Mouse (Mus musculus) layer of hippocampus, adult 9-11 months (tissue): ENCODE results near the gene Akap2.
A peak's percentile ranks its signal among the peaks of the same experiment; 100 is the strongest.

ENCODE experiments used
- DNase-seq: peaks from one replicate; pipeline ENCODE4 v3.0.0; 2022

Akap2 gene

GRCm38 (mm10) chr4:57717354-57717753 is at the start of gene Akap2:
TSS of gene Akap2 (plus strand) at chr4:57717657.
- DNase-seq = no peak

- DNase-seq = no peak
These were observed 46.5 kb upstream of the Akap2 start for GRCm38 (mm10) chr4:57670813-57671469.

- DNase-seq = no peak
These were observed 44.9 kb upstream of the Akap2 start for GRCm38 (mm10) chr4:57672541-57672940.

GRCm38 (mm10) chr4:57672996-57673906 is 44.2 kb upstream of the Akap2 start:
- DNase-seq = peak; percentile 74

- no peak for DNase-seq
These were observed 43.1 kb upstream of the Akap2 start for GRCm38 (mm10) chr4:57674351-57674750.

GRCm38 (mm10) chr4:57675387-57675786 is 42.1 kb upstream of the Akap2 start:
- DNase-seq = no peak

GRCm38 (mm10) chr4:57677916-57678315 is 39.5 kb upstream of the Akap2 start:
- DNase-seq = no peak

GRCm38 (mm10) chr4:57678991-57679457 is 38.4 kb upstream of the Akap2 start:
- DNase-seq = no peak

- DNase-seq = no peak
These were observed 37.3 kb upstream of the Akap2 start for GRCm38 (mm10) chr4:57680186-57680585.

GRCm38 (mm10) chr4:57681511-57681910 is 35.9 kb upstream of the Akap2 start:
- DNase-seq = no peak

GRCm38 (mm10) chr4:57682341-57682740 is 35.1 kb upstream of the Akap2 start:
- no peak for DNase-seq

GRCm38 (mm10) chr4:57682944-57683343 is 34.5 kb upstream of the Akap2 start:
- DNase-seq = peak; percentile 25

- DNase-seq = no peak
These were observed 32.7 kb upstream of the Akap2 start for GRCm38 (mm10) chr4:57684676-57685215.

- DNase-seq = no peak
These were observed 30.7 kb upstream of the Akap2 start for GRCm38 (mm10) chr4:57686736-57687135.

- DNase-seq = no peak
These were observed 29.9 kb upstream of the Akap2 start for GRCm38 (mm10) chr4:57687583-57687982.

GRCm38 (mm10) chr4:57688131-57688530 is 29.3 kb upstream of the Akap2 start:
- no peak for DNase-seq

- no peak for DNase-seq
These were observed 27.5 kb upstream of the Akap2 start for GRCm38 (mm10) chr4:57690001-57690400.

GRCm38 (mm10) chr4:57690805-57691204 is 26.7 kb upstream of the Akap2 start:
- no peak for DNase-seq

GRCm38 (mm10) chr4:57694356-57695136 is 22.9 kb upstream of the Akap2 start:
- DNase-seq = no peak

GRCm38 (mm10) chr4:57696955-57697354 is 20.5 kb upstream of the Akap2 start:
- no peak for DNase-seq

- peak; percentile 28 for DNase-seq
These were observed 19.4 kb upstream of the Akap2 start for GRCm38 (mm10) chr4:57697918-57698611.

- DNase-seq = no peak
These were observed 15.9 kb upstream of the Akap2 start for GRCm38 (mm10) chr4:57701576-57701975.
